Mouse (Mus musculus) neural tube, embryonic 12.5 days (tissue): ENCODE measurements around the gene Acp1. TPM values are rescaled to one million over a fixed set of nuclear protein-coding genes. Genes with fewer than 3 reads are reported as not detected.

Source experiments
- ATAC-seq: fragments of 200-750 bp; cut with Nextera tagmentation; 2 replicates; pipeline ENCODE4 v1.8.0; 2017; ENCODE audit warnings: low read depth, mild to moderate bottlenecking, moderate TSS enrichment, moderate library complexity; ENCODE audit not compliant: low FRiP score
- H3K27ac ChIP-seq: fragments of 300-500 bp; sonication (generic); 2 replicates; pipeline ENCODE4 v1.5.1; 2016
- H3K27me3 ChIP-seq: fragments of 300-500 bp; sonication (generic); replicated peaks from 2 replicates; pipeline ENCODE4 v1.6.1; 2016; ENCODE audit warnings: mild to moderate bottlenecking
- H3K36me3 ChIP-seq: fragments of 300-500 bp; sonication (generic); 2 replicates; pipeline ENCODE4 v1.6.1; 2016; ENCODE audit warnings: mild to moderate bottlenecking
- H3K4me1 ChIP-seq: fragments of 300-500 bp; sonication (generic); 2 replicates; pipeline ENCODE4 v1.6.1; 2016
- H3K4me2 ChIP-seq: fragments of 300-500 bp; sonication (generic); replicated peaks from 2 replicates; pipeline ENCODE4 v1.6.1; 2016; ENCODE audit warnings: mild to moderate bottlenecking
- H3K4me3 ChIP-seq: fragments of 300-500 bp; sonication (generic); 2 replicates; pipeline ENCODE4 v1.5.1; 2016
- H3K9ac ChIP-seq: fragments of 300-500 bp; sonication (generic); 2 replicates; pipeline ENCODE4 v1.6.1; 2016; ENCODE audit warnings: mild to moderate bottlenecking
- H3K9me3 ChIP-seq: fragments of 300-500 bp; sonication (generic); 2 replicates; pipeline ENCODE4 v1.6.1; 2016; ENCODE audit warnings: mild to moderate bottlenecking
- whole genome bisulfite sequencing: fragments of 180-500 bp; shearing (Covaris S2); methylation state at CpG from one replicate; pipeline ENCODE4 v1.1.7; 2016; 5-methylcytosine and 5-hydroxymethylcytosine counted together
- polyA plus RNA-seq: library from polyadenylated mRNA; unstranded; fragments of >200 nt; fragmentation: Nextera tagmentation; extraction: Ambion mirVana; gene quantifications from 2 replicates; pipeline ENCODE4 v1.2.1, GENCODE M21; 2016

The Acp1 gene
- polyA plus RNA-seq, 1 experiment from 2014 or later = 131 TPM

- no peaks in the 10 kb centered on the region for H3K27me3 ChIP-seq
- no peak overlapping the region for H3K9ac ChIP-seq
- no peak for ATAC-seq
- H3K4me3 ChIP-seq = no peak overlapping the region
- H3K27ac ChIP-seq = no peak overlapping the region
- 82% methylated on average over 6 of the region's 6 CpGs for WGBS
- H3K4me2 ChIP-seq = no peak overlapping the region
- no peaks in the 10 kb centered on the region for H3K4me1 ChIP-seq
- H3K9me3 ChIP-seq = no peaks in the 10 kb centered on the region
- H3K36me3 ChIP-seq = no peaks in the 10 kb centered on the region
Observed at GRCm38 (mm10) chr12:30855442-30856159, 55.8 kb downstream of the Acp1 start.

GRCm38 (mm10) chr12:30851871-30852270, 59.5 kb downstream of the Acp1 start:
- H3K4me1 ChIP-seq = no peaks in the 10 kb centered on the region
- H3K4me2 ChIP-seq = no peak overlapping the region
- no peaks in the 10 kb centered on the region for H3K9me3 ChIP-seq
- H3K36me3 ChIP-seq = no peaks in the 10 kb centered on the region
- no peak overlapping the region for H3K27ac ChIP-seq
- no peak overlapping the region for H3K9ac ChIP-seq
- 94% methylated on average over 6 of the region's 6 CpGs for WGBS
- H3K4me3 ChIP-seq = no peak overlapping the region
- ATAC-seq = no peak
- no peaks in the 10 kb centered on the region for H3K27me3 ChIP-seq

- Histone ChIP-seq H3K4me3 (no peak overlapping the region), H3K27me3 (no peaks in the 10 kb centered on the region), H3K9ac (no peak overlapping the region), H3K9me3 (no peaks in the 10 kb centered on the region), H3K4me2 (no peak overlapping the region), H3K36me3 (no peaks in the 10 kb centered on the region), H3K4me1 (no peaks in the 10 kb centered on the region), H3K27ac (no peak overlapping the region)
- no peak for ATAC-seq
- WGBS = 86% methylated on average over 2 of the region's 2 CpGs
Observed at GRCm38 (mm10) chr12:30850902-30851301, 60.5 kb downstream of the Acp1 start.

GRCm38 (mm10) chr12:30848521-30848920, 62.9 kb downstream of the Acp1 start:
- Histone ChIP-seq H3K4me2 (no peak overlapping the region), H3K36me3 (no peaks in the 10 kb centered on the region), H3K9ac (no peak overlapping the region), H3K27me3 (no peaks in the 10 kb centered on the region), H3K27ac (no peak overlapping the region), H3K4me1 (no peaks in the 10 kb centered on the region), H3K4me3 (no peak overlapping the region), H3K9me3 (no peaks in the 10 kb centered on the region)
- WGBS = 85% methylated on average over 1 of the region's 1 CpGs
- ATAC-seq = no peak

Other genes starting within 250 kb of the Acp1 start
- gene Alkal2, start 27.3 kb downstream of the Acp1 start, polyA plus RNA-seq = 0.14 and 0.51 TPM in 2 replicates
- gene Sh3yl1, start 79 bp upstream of the Acp1 start, polyA plus RNA-seq = 31.7 and 32.0 TPM in 2 replicates
- gene Fam110c, start 162.3 kb upstream of the Acp1 start, polyA plus RNA-seq = 0.08 TPM in 1 of 2 replicates, not detected in the other